Mouse (Mus musculus) neural tube, embryonic 13.5 days (tissue): ENCODE measurements around the gene Upf2. TPM values are rescaled to one million over a fixed set of nuclear protein-coding genes. Genes with fewer than 3 reads are reported as not detected.

Source experiments
- ATAC-seq: fragments of 200-750 bp; cut with Nextera tagmentation; 2 replicates; pipeline ENCODE4 v1.8.0; 2017; ENCODE audit warnings: low read depth, mild to moderate bottlenecking, moderate TSS enrichment, moderate library complexity
- H3K27ac ChIP-seq: fragments of 300-500 bp; sonication (generic); replicated peaks from 2 replicates; pipeline ENCODE4 v1.5.1; 2015; ENCODE audit warnings: moderate library complexity, mild to moderate bottlenecking, inconsistent platforms
- H3K27me3 ChIP-seq: fragments of 300-500 bp; sonication (generic); 2 replicates; pipeline ENCODE4 v1.6.1; 2015; ENCODE audit warnings: mild to moderate bottlenecking, inconsistent platforms
- H3K36me3 ChIP-seq: fragments of 300-500 bp; sonication (generic); 2 replicates; pipeline ENCODE4 v1.6.1; 2015; ENCODE audit warnings: mild to moderate bottlenecking, inconsistent platforms
- H3K4me1 ChIP-seq: fragments of 300-500 bp; sonication (generic); replicated peaks from 2 replicates; pipeline ENCODE4 v1.6.1; 2015; ENCODE audit warnings: inconsistent platforms
- H3K4me2 ChIP-seq: fragments of 300-500 bp; sonication (generic); 2 replicates; pipeline ENCODE4 v1.6.1; 2015; ENCODE audit warnings: inconsistent platforms, mild to moderate bottlenecking, moderate library complexity
- H3K4me3 ChIP-seq: fragments of 300-500 bp; sonication (generic); 2 replicates; pipeline ENCODE4 v1.5.1; 2015; ENCODE audit warnings: mild to moderate bottlenecking, inconsistent platforms
- H3K9ac ChIP-seq: fragments of 300-500 bp; sonication (generic); 2 replicates; pipeline ENCODE4 v1.6.1; 2015; ENCODE audit warnings: moderate library complexity, mild to moderate bottlenecking, inconsistent platforms
- H3K9me3 ChIP-seq: fragments of 300-500 bp; sonication (generic); 2 replicates; pipeline ENCODE4 v1.6.1; 2016; ENCODE audit warnings: inconsistent platforms
- WGBS: fragments of 180-500 bp; shearing (Covaris S2); methylation state at CpG from one replicate; pipeline ENCODE4 v1.1.7; 2015; 5-methylcytosine and 5-hydroxymethylcytosine counted together
- polyA plus RNA-seq: library from polyadenylated mRNA; unstranded; fragments of >200 nt; fragmentation: Nextera tagmentation; extraction: Ambion mirVana; gene quantifications from 2 replicates; pipeline ENCODE4 v1.2.1, GENCODE M21; 2015

Upf2 gene
- 8.0 and 8.8 TPM in 2 replicates for polyA plus RNA-seq

DNA sequence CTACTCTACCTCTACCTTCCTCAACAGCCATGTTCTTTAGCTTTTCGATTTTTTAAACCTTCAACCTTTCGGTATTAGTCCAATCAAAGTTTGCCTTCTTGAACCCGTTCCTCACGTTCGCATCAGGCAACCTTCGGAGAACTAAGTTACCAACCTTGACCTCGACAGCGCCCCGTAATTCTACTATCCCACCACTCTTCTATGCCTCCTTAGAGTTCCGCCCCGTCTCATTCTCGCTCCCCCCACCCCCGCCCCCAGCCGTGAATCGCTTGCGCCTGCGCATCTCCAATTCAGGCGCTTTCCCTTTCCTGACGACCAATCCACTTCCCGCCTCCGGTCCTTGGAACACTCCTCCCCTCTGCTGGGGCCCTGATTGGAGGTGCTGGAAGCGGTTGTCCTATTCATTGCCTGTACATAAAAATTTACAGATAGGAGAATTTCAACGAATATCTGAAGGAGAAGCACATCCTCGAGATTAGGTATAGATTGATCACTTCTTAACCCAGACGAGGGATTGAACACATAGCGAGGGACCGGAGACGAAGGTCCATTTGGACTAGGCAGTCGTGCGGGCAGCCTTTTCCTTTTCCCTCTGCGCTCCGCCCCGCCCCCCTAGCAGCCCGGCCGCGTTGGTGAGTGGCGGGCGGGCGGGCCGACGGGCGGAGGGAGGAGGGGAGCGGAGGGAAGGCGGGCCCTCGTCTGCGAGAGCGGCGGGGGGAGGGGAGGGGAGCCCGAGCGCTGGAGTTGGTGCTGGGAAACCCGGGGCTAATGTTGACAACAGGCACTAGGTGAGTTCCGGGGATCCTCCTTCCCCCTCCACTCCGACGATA lies at the start of gene Upf2:
TSS of gene Upf2 (plus strand) at position 704 of the 830 bp plus-strand sequence.
- Histone ChIP-seq H3K36me3 (no peaks in the 10 kb centered on the region), H3K27me3 (no peaks in the 10 kb centered on the region), H3K4me1 (peaks cover 21% of the 10 kb centered on the region), H3K9ac (peak within 1 kb of the TSS; percentile 81), H3K4me3 (peak within 1 kb of the TSS; percentile 70), H3K9me3 (no peaks in the 10 kb centered on the region), H3K27ac (peak within 1 kb of the TSS; percentile 91), H3K4me2 (peak within 1 kb of the TSS; percentile 95)
- ATAC-seq = peak; percentile 95
- WGBS = under 1% methylated on average over 47 of the region's 54 CpGs

DNA sequence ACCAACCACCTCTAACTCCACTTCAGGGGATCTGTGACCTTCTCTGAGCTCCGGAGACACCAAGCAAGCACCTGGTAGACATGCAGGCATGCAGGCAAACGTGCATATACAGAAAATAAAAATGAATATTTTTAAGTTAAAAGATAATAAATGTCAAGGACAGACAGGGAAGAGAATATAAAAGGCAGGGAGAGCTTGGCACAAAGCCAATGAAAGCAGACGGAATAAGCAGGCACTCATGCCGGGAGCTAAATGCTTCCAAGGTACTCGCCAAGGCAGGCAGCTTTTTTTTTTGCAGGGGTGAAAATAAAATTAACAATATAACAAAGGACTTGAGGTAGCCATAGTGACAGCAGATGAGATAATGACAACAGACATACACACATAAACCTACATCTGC lies 45.2 kb upstream of the Upf2 start:
- no peak for ATAC-seq
- H3K4me3 ChIP-seq = no peak overlapping the region
- no peak overlapping the region for H3K27ac ChIP-seq
- peaks cover 27% of the 10 kb centered on the region for H3K36me3 ChIP-seq
- no peaks in the 10 kb centered on the region for H3K9me3 ChIP-seq
- WGBS = 33% methylated on average over 5 of the region's 5 CpGs
- no peak overlapping the region for H3K9ac ChIP-seq
- H3K4me1 ChIP-seq = no peaks in the 10 kb centered on the region
- H3K27me3 ChIP-seq = no peaks in the 10 kb centered on the region
- H3K4me2 ChIP-seq = no peak overlapping the region

- 46% methylated on average over 3 of the region's 3 CpGs for WGBS
Observed at GRCm38 (mm10) chr2:5906625-5907024, 44.6 kb upstream of the Upf2 start.

GRCm38 (mm10) chr2:5911282-5911965 lies 39.8 kb upstream of the Upf2 start:
- ATAC-seq = no peak
- Histone ChIP-seq H3K4me2 (0 out of 2 replicates have a peak overlapping the region, but pooled peaks have one; percentile 4), H3K27ac (peak overlapping the region; percentile 33; the same call in 1 of the 2 replicates), H3K36me3 (peaks cover 16% of the 10 kb centered on the region), H3K27me3 (no peaks in the 10 kb centered on the region), H3K9ac (0 out of 2 replicates have a peak overlapping the region, but pooled peaks have one; percentile 2), H3K9me3 (no peaks in the 10 kb centered on the region), H3K4me1 (0 out of 2 replicates have a peak, but pooled peaks cover 5% of the 10 kb centered on the region), H3K4me3 (no peak overlapping the region)
- WGBS = 60% methylated on average over 16 of the region's 16 CpGs

More at GRCm38 (mm10) chr2:5906625-5907024, 44.6 kb upstream of the Upf2 start:
- Histone ChIP-seq H3K27ac (no peak overlapping the region; the same call in 1 of the 2 replicates), H3K27me3 (no peaks in the 10 kb centered on the region), H3K36me3 (peaks cover 26% of the 10 kb centered on the region), H3K4me3 (no peak overlapping the region), H3K9ac (no peak overlapping the region), H3K9me3 (no peaks in the 10 kb centered on the region), H3K4me1 (0 out of 2 replicates have a peak, but pooled peaks cover 3% of the 10 kb centered on the region), H3K4me2 (no peak overlapping the region)
- ATAC-seq = no peak

GRCm38 (mm10) chr2:5922823-5923222 lies 28.4 kb upstream of the Upf2 start:
- Histone ChIP-seq H3K9me3 (no peaks in the 10 kb centered on the region), H3K27me3 (no peaks in the 10 kb centered on the region), H3K9ac (no peak overlapping the region), H3K36me3 (peaks cover 40% of the 10 kb centered on the region), H3K27ac (no peak overlapping the region), H3K4me2 (no peak overlapping the region), H3K4me1 (no peaks in the 10 kb centered on the region), H3K4me3 (no peak overlapping the region)
- WGBS = 94% methylated on average over 6 of the region's 6 CpGs
- no peak for ATAC-seq

- Histone ChIP-seq H3K9me3 (no peaks in the 10 kb centered on the region), H3K27me3 (no peaks in the 10 kb centered on the region), H3K36me3 (peaks cover 46% of the 10 kb centered on the region), H3K4me1 (no peaks in the 10 kb centered on the region), H3K4me2 (no peak overlapping the region), H3K9ac (no peak overlapping the region), H3K27ac (no peak overlapping the region), H3K4me3 (no peak overlapping the region)
- 84% methylated on average over 9 of the region's 9 CpGs for WGBS
- ATAC-seq = no peak
Observed at GRCm38 (mm10) chr2:5923786-5924185, 27.5 kb upstream of the Upf2 start.

GRCm38 (mm10) chr2:5927481-5927880 lies 23.8 kb upstream of the Upf2 start:
- Histone ChIP-seq H3K4me2 (no peak overlapping the region), H3K4me3 (no peak overlapping the region), H3K27ac (no peak overlapping the region), H3K36me3 (peaks cover 40% of the 10 kb centered on the region), H3K27me3 (no peaks in the 10 kb centered on the region), H3K4me1 (no peaks in the 10 kb centered on the region), H3K9ac (no peak overlapping the region), H3K9me3 (no peaks in the 10 kb centered on the region)
- no peak for ATAC-seq
- WGBS = 97% methylated on average over 5 of the region's 5 CpGs

GRCm38 (mm10) chr2:5929793-5930192 lies 21.5 kb upstream of the Upf2 start:
- Histone ChIP-seq H3K4me1 (no peaks in the 10 kb centered on the region), H3K9me3 (no peaks in the 10 kb centered on the region), H3K4me2 (no peak overlapping the region), H3K36me3 (peaks cover 40% of the 10 kb centered on the region), H3K4me3 (no peak overlapping the region), H3K27ac (no peak overlapping the region), H3K27me3 (no peaks in the 10 kb centered on the region), H3K9ac (no peak overlapping the region)
- ATAC-seq = no peak
- WGBS = 92% methylated on average over 5 of the region's 5 CpGs

GRCm38 (mm10) chr2:5930291-5931054 lies 20.8 kb upstream of the Upf2 start:
- peaks cover 40% of the 10 kb centered on the region for H3K36me3 ChIP-seq
- no peak overlapping the region for H3K4me2 ChIP-seq
- H3K9me3 ChIP-seq = no peaks in the 10 kb centered on the region
- H3K4me3 ChIP-seq = no peak overlapping the region
- H3K27me3 ChIP-seq = no peaks in the 10 kb centered on the region
- H3K27ac ChIP-seq = no peak overlapping the region
- H3K4me1 ChIP-seq = no peaks in the 10 kb centered on the region
- ATAC-seq = no peak
- WGBS = 95% methylated on average over 18 of the region's 18 CpGs
- no peak overlapping the region for H3K9ac ChIP-seq

DNA sequence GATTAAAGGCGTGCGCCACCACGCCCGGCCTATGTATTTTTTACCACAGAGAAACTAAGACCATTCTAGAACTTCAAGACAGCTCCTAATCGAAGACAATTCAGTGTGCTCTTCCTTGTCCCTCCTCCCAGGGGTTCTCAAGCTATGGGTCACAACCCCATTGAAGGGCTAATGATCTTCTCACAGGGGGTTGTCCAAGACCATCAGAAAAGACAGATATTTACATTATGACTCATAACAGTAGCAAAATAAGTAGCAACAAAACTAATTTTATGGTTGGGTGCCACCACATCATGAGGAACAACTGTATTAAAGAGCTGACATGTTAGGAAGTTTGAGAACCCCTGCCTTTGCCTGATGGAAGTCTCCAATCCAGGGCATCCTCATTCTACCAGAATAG lies 19.3 kb upstream of the Upf2 start:
- no peak overlapping the region for H3K4me2 ChIP-seq
- H3K27me3 ChIP-seq = no peaks in the 10 kb centered on the region
- no peaks in the 10 kb centered on the region for H3K9me3 ChIP-seq
- no peak overlapping the region for H3K9ac ChIP-seq
- H3K27ac ChIP-seq = no peak overlapping the region
- WGBS = 94% methylated on average over 5 of the region's 5 CpGs
- no peak overlapping the region for H3K4me3 ChIP-seq
- peaks cover 40% of the 10 kb centered on the region for H3K36me3 ChIP-seq
- H3K4me1 ChIP-seq = no peaks in the 10 kb centered on the region
- no peak for ATAC-seq

- ATAC-seq = no peak
- 96% methylated on average over 3 of the region's 3 CpGs for WGBS
Observed at GRCm38 (mm10) chr2:5934936-5935335, 16.3 kb upstream of the Upf2 start.

More at GRCm38 (mm10) chr2:5934936-5935335, 16.3 kb upstream of the Upf2 start:
- Histone ChIP-seq H3K9ac (no peak overlapping the region), H3K4me1 (no peaks in the 10 kb centered on the region), H3K27ac (no peak overlapping the region), H3K4me3 (no peak overlapping the region), H3K36me3 (peaks cover 13% of the 10 kb centered on the region), H3K27me3 (no peaks in the 10 kb centered on the region), H3K4me2 (no peak overlapping the region), H3K9me3 (no peaks in the 10 kb centered on the region)
